Mouse (Mus musculus): ENCODE data around the gene Wdr25. TPM values are rescaled to one million over a fixed set of nuclear protein-coding genes. Genes with fewer than 3 reads are reported as not detected.

The Wdr25 gene
- polyA plus RNA-seq, 1 experiment = 21.3 TPM

GRCm38 (mm10) chr12:108856186-108856585 is 37.2 kb upstream of the Wdr25 start:
- H3K36me3 ChIP-seq (ENCODE audit: control insufficient read depth, insufficient read depth, low read length) = no peaks in the 10 kb centered on the region
- no peaks in the 10 kb centered on the region for H3K27me3 ChIP-seq (replicated peaks; ENCODE audit: control insufficient read depth, insufficient read depth, low read length)
- WGBS = 76% methylated on average over 8 of the region's 8 CpGs
- no peaks in the 10 kb centered on the region for H3K4me1 ChIP-seq (ENCODE audit: control insufficient read depth, insufficient read depth, low read length)
- no peak overlapping the region for H3K27ac ChIP-seq (ENCODE audit: insufficient read depth, low read depth, low read length)
- no peak for DNase-seq
- no peak overlapping the region for H3K4me3 ChIP-seq (ENCODE audit: insufficient read depth, low read depth, low read length)
- TF ChIP-seq POLR2A (IDR thresholded peaks at IDR 0.05; ENCODE audit: low read depth, low read length) (no peak), CTCF (conservative IDR thresholded peaks at IDR 0.05; ENCODE audit: insufficient read depth, insufficient read length, low read depth, low read length) (no peak)

GRCm38 (mm10) chr12:108857109-108857508 is 36.3 kb upstream of the Wdr25 start:
- Histone ChIP-seq H3K27ac (ENCODE audit: insufficient read depth, low read depth, low read length) (no peak overlapping the region), H3K4me3 (ENCODE audit: insufficient read depth, low read depth, low read length) (no peak overlapping the region), H3K4me1 (ENCODE audit: control insufficient read depth, insufficient read depth, low read length) (no peaks in the 10 kb centered on the region), H3K36me3 (ENCODE audit: control insufficient read depth, insufficient read depth, low read length) (no peaks in the 10 kb centered on the region), H3K27me3 (replicated peaks; ENCODE audit: control insufficient read depth, insufficient read depth, low read length) (no peaks in the 10 kb centered on the region)
- DNase-seq = no peak
- TF ChIP-seq POLR2A (IDR thresholded peaks at IDR 0.05; ENCODE audit: low read depth, low read length) = no peak
- TF ChIP-seq CTCF (conservative IDR thresholded peaks at IDR 0.05; ENCODE audit: insufficient read depth, insufficient read length, low read depth, low read length) = no peak
- 67% methylated on average over 7 of the region's 7 CpGs for WGBS

GRCm38 (mm10) chr12:108857589-108858184 is 35.7 kb upstream of the Wdr25 start:
- no peaks in the 10 kb centered on the region for H3K36me3 ChIP-seq (ENCODE audit: control insufficient read depth, insufficient read depth, low read length)
- no peaks in the 10 kb centered on the region for H3K27me3 ChIP-seq (replicated peaks; ENCODE audit: control insufficient read depth, insufficient read depth, low read length)
- no peak overlapping the region for H3K27ac ChIP-seq (ENCODE audit: insufficient read depth, low read depth, low read length)
- WGBS = 74% methylated on average over 7 of the region's 7 CpGs
- H3K4me3 ChIP-seq (ENCODE audit: insufficient read depth, low read depth, low read length) = no peak overlapping the region
- no peaks in the 10 kb centered on the region for H3K4me1 ChIP-seq (ENCODE audit: control insufficient read depth, insufficient read depth, low read length)
- TF ChIP-seq CTCF (conservative IDR thresholded peaks at IDR 0.05; ENCODE audit: insufficient read depth, insufficient read length, low read depth, low read length) (no peak), POLR2A (IDR thresholded peaks at IDR 0.05; ENCODE audit: low read depth, low read length) (no peak)
- DNase-seq = peak; percentile 47

GRCm38 (mm10) chr12:108858486-108858885 is 34.9 kb upstream of the Wdr25 start:
- 86% methylated on average over 5 of the region's 5 CpGs for WGBS
- Histone ChIP-seq H3K27ac (ENCODE audit: insufficient read depth, low read depth, low read length) (no peak overlapping the region), H3K27me3 (replicated peaks; ENCODE audit: control insufficient read depth, insufficient read depth, low read length) (no peaks in the 10 kb centered on the region), H3K4me1 (ENCODE audit: control insufficient read depth, insufficient read depth, low read length) (no peaks in the 10 kb centered on the region), H3K4me3 (ENCODE audit: insufficient read depth, low read depth, low read length) (no peak overlapping the region), H3K36me3 (ENCODE audit: control insufficient read depth, insufficient read depth, low read length) (no peaks in the 10 kb centered on the region)
- TF ChIP-seq CTCF (conservative IDR thresholded peaks at IDR 0.05; ENCODE audit: insufficient read depth, insufficient read length, low read depth, low read length) = no peak
- no peak for TF ChIP-seq POLR2A (IDR thresholded peaks at IDR 0.05; ENCODE audit: low read depth, low read length)
- no peak for DNase-seq

GRCm38 (mm10) chr12:108865007-108865494 is 28.4 kb upstream of the Wdr25 start:
- WGBS = 62% methylated on average over 6 of the region's 6 CpGs
- peak overlapping the region; percentile 63; the same call in 1 of the 2 replicates for H3K27ac ChIP-seq (ENCODE audit: insufficient read depth, low read depth, low read length)
- TF ChIP-seq CTCF (conservative IDR thresholded peaks at IDR 0.05; ENCODE audit: insufficient read depth, insufficient read length, low read depth, low read length) (no peak), POLR2A (IDR thresholded peaks at IDR 0.05; ENCODE audit: low read depth, low read length) (no peak)
- no peaks in the 10 kb centered on the region for H3K27me3 ChIP-seq (replicated peaks; ENCODE audit: control insufficient read depth, insufficient read depth, low read length)
- no peaks in the 10 kb centered on the region for H3K36me3 ChIP-seq (ENCODE audit: control insufficient read depth, insufficient read depth, low read length)
- peak; percentile 57 for DNase-seq
- H3K4me1 ChIP-seq (ENCODE audit: control insufficient read depth, insufficient read depth, low read length) = no peaks in the 10 kb centered on the region
- no peak overlapping the region for H3K4me3 ChIP-seq (ENCODE audit: insufficient read depth, low read depth, low read length)

GRCm38 (mm10) chr12:108869575-108869974 is 23.9 kb upstream of the Wdr25 start:
- Histone ChIP-seq H3K27me3 (replicated peaks; ENCODE audit: control insufficient read depth, insufficient read depth, low read length) (no peaks in the 10 kb centered on the region), H3K4me1 (ENCODE audit: control insufficient read depth, insufficient read depth, low read length) (no peaks in the 10 kb centered on the region), H3K36me3 (ENCODE audit: control insufficient read depth, insufficient read depth, low read length) (peaks cover 4% of the 10 kb centered on the region), H3K4me3 (ENCODE audit: insufficient read depth, low read depth, low read length) (no peak overlapping the region), H3K27ac (ENCODE audit: insufficient read depth, low read depth, low read length) (no peak overlapping the region)
- TF ChIP-seq CTCF (conservative IDR thresholded peaks at IDR 0.05; ENCODE audit: insufficient read depth, insufficient read length, low read depth, low read length) (peak; percentile 42), POLR2A (IDR thresholded peaks at IDR 0.05; ENCODE audit: low read depth, low read length) (no peak)
- 85% methylated on average over 2 of the region's 2 CpGs for WGBS
- no peak for DNase-seq

GRCm38 (mm10) chr12:108873122-108873521 is 20.3 kb upstream of the Wdr25 start:
- WGBS = 67% methylated on average over 5 of the region's 5 CpGs
- H3K4me3 ChIP-seq (ENCODE audit: insufficient read depth, low read depth, low read length) = no peak overlapping the region
- peak; percentile 23 for DNase-seq
- TF ChIP-seq CTCF (conservative IDR thresholded peaks at IDR 0.05; ENCODE audit: insufficient read depth, insufficient read length, low read depth, low read length) (no peak), POLR2A (IDR thresholded peaks at IDR 0.05; ENCODE audit: low read depth, low read length) (no peak)
- no peak overlapping the region for H3K27ac ChIP-seq (ENCODE audit: insufficient read depth, low read depth, low read length)
- no peaks in the 10 kb centered on the region for H3K4me1 ChIP-seq (ENCODE audit: control insufficient read depth, insufficient read depth, low read length)
- no peaks in the 10 kb centered on the region for H3K27me3 ChIP-seq (replicated peaks; ENCODE audit: control insufficient read depth, insufficient read depth, low read length)
- H3K36me3 ChIP-seq (ENCODE audit: control insufficient read depth, insufficient read depth, low read length) = peaks cover 4% of the 10 kb centered on the region

Measured in kidney, adult 2 months (tissue).